Mouse (Mus musculus) lung, postnatal 36 days (tissue): Measurements from ENCODE around the gene Hipk4.

Experiments
- DNase-seq: peaks from one replicate; pipeline ENCODE4 v3.0.0; 2022; ENCODE audit warnings: mixed read lengths

Hipk4 gene

GRCm38 (mm10) chr7:27541431-27541830 lies 18.4 kb downstream of the Hipk4 start:
- peak; percentile 51 for DNase-seq

- DNase-seq, result no peak
Measured at GRCm38 (mm10) chr7:27541922-27542321, 18.9 kb downstream of the Hipk4 start.

- peak; percentile 89 for DNase-seq
Measured at GRCm38 (mm10) chr7:27542392-27543033, 19.4 kb downstream of the Hipk4 start.

- no peak for DNase-seq
Measured at GRCm38 (mm10) chr7:27543065-27543464, 20.0 kb downstream of the Hipk4 start.

- no peak for DNase-seq
Measured at GRCm38 (mm10) chr7:27543851-27544250, 20.8 kb downstream of the Hipk4 start.

- DNase-seq, result peak; percentile 53
Measured at GRCm38 (mm10) chr7:27544675-27545370, 21.8 kb downstream of the Hipk4 start.

GRCm38 (mm10) chr7:27549597-27549996 lies 26.5 kb downstream of the Hipk4 start:
- no peak for DNase-seq

- no peak for DNase-seq
Measured at GRCm38 (mm10) chr7:27552070-27552469, 29.0 kb downstream of the Hipk4 start.

GRCm38 (mm10) chr7:27552931-27553513 lies 30.0 kb downstream of the Hipk4 start, which contains the start of the genes Pld3 and 2310022A10Rik:
TSS of gene Pld3 (minus strand) at chr7:27553218.
TSS of gene 2310022A10Rik (plus strand) at chr7:27553233.
- peak; percentile 99 for DNase-seq

GRCm38 (mm10) chr7:27560291-27560887 lies 37.3 kb downstream of the Hipk4 start:
- DNase-seq, result no peak

- no peak for DNase-seq
Measured at GRCm38 (mm10) chr7:27560978-27561377, 37.9 kb downstream of the Hipk4 start.

- no peak for DNase-seq
Measured at GRCm38 (mm10) chr7:27569580-27570224, 46.6 kb downstream of the Hipk4 start.

- peak; percentile 38 for DNase-seq
Measured at GRCm38 (mm10) chr7:27572133-27572532, 49.1 kb downstream of the Hipk4 start.

GRCm38 (mm10) chr7:27574124-27574880 lies 51.2 kb downstream of the Hipk4 start:
- DNase-seq, result peak; percentile 46

- DNase-seq, result peak; percentile 80
Measured at GRCm38 (mm10) chr7:27576914-27577313, 53.8 kb downstream of the Hipk4 start.

- DNase-seq, result peak; percentile 9
Measured at GRCm38 (mm10) chr7:27577589-27577988, 54.5 kb downstream of the Hipk4 start.

- DNase-seq, result no peak
Measured at GRCm38 (mm10) chr7:27578465-27578864, 55.4 kb downstream of the Hipk4 start.

- no peak for DNase-seq
Measured at GRCm38 (mm10) chr7:27580380-27581174, 57.5 kb downstream of the Hipk4 start.
